Mouse (Mus musculus): ENCODE data around the gene Krt23.
A peak's percentile ranks its signal among the peaks of the same experiment; 100 is the strongest.

The Krt23 gene

GRCm38 (mm10) chr11:99441220-99441619 lies 51.7 kb downstream of the Krt23 start:
- no peak for DNase-seq

DNA sequence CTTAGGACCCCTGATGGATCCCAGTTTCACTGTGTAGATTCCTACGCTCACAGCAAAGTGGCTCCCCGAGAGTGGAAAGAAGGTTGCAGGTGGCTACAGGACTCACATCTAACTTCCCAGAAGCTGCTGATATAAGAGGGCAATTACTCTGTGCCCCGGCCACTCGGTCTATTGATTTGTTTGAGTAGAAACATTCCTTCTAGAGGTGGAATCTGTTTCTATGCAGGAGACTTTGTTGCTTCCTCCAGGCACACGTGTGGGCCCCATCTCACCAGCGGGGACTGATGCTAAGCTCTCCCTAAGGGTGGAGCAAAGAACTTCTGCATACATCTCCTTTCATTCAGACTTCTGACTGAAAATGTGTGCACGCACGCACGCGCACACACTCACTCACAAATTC lies 53.5 kb downstream of the Krt23 start:
- no peak for DNase-seq

GRCm38 (mm10) chr11:99437972-99438371 lies 55.0 kb downstream of the Krt23 start, which contains the start of gene Krt20:
Gene Krt20 (minus strand): TSS chr11:99438150.
- no peak for DNase-seq

- DNase-seq = no peak
These were observed 56.3 kb downstream of the Krt23 start for GRCm38 (mm10) chr11:99436625-99437024.

GRCm38 (mm10) chr11:99430670-99431069 lies 62.3 kb downstream of the Krt23 start:
- DNase-seq = peak; percentile 5
